Mouse (Mus musculus) lung, embryonic 14.5 days (tissue): ENCODE results near the gene Sbf2. TPM values are rescaled to one million over a fixed set of nuclear protein-coding genes. Genes with fewer than 3 reads are reported as not detected.

Source experiments
- ATAC-seq: fragments of 200-750 bp; cut with Nextera tagmentation; 2 replicates; pipeline ENCODE4 v1.8.0; 2017; ENCODE audit warnings: mild to moderate bottlenecking, moderate TSS enrichment, moderate library complexity; ENCODE audit not compliant: insufficient read depth
- DNase-seq: peaks from one replicate; pipeline ENCODE4 v3.0.0-alpha.2; 2015
- H3K27ac ChIP-seq: fragments of 300-500 bp; sonication (generic); 2 replicates; pipeline ENCODE4 v1.5.1; 2014; ENCODE audit warnings: low read depth, mild to moderate bottlenecking, moderate library complexity
- H3K27me3 ChIP-seq: fragments of 300-500 bp; sonication (generic); 2 replicates; pipeline ENCODE4 v1.6.1; 2014; ENCODE audit warnings: low read length, control low read depth; ENCODE audit not compliant: insufficient read depth
- H3K36me3 ChIP-seq: fragments of 300-500 bp; sonication (generic); 2 replicates; pipeline ENCODE4 v1.6.1; 2014; ENCODE audit warnings: control low read depth; ENCODE audit not compliant: insufficient read depth
- H3K4me1 ChIP-seq: fragments of 300-500 bp; sonication (generic); 2 replicates; pipeline ENCODE4 v1.6.1; 2014; ENCODE audit warnings: antibody characterized with exemption, control low read depth; ENCODE audit not compliant: insufficient read depth
- H3K4me2 ChIP-seq: fragments of 300-500 bp; sonication (generic); 2 replicates; pipeline ENCODE4 v1.6.1; 2014; ENCODE audit warnings: mild to moderate bottlenecking
- H3K4me3 ChIP-seq: fragments of 300-500 bp; sonication (generic); 2 replicates; pipeline ENCODE4 v1.5.1; 2014; ENCODE audit warnings: low read depth, low read length
- H3K9ac ChIP-seq: fragments of 300-500 bp; sonication (generic); 2 replicates; pipeline ENCODE4 v1.6.1; 2014
- H3K9me3 ChIP-seq: fragments of 300-500 bp; sonication (generic); 2 replicates; pipeline ENCODE4 v1.6.1; 2016; ENCODE audit warnings: low read depth, low read length, control low read depth
- CTCF ChIP-seq: IDR thresholded peaks from 2 replicates; pipeline ENCODE4 v1.5.1; 2016; ENCODE audit warnings: antibody characterized with exemption, low read depth
- WGBS: fragments of 180-500 bp; shearing (Covaris S2); extraction: QIAGEN DNeasy Blood & Tissue Kit; methylation state at CpG from one replicate; pipeline ENCODE4 v1.1.7; 2014; 5-methylcytosine and 5-hydroxymethylcytosine counted together
- polyA plus RNA-seq: library from polyadenylated mRNA; unstranded; fragments of >200 nt; fragmentation: Nextera tagmentation; extraction: Ambion mirVana; gene quantifications from 2 replicates; pipeline ENCODE4 v1.2.1, GENCODE M21; 2014

Gene Sbf2
- polyA plus RNA-seq: 43.2 and 45.4 TPM in 2 replicates

DNA sequence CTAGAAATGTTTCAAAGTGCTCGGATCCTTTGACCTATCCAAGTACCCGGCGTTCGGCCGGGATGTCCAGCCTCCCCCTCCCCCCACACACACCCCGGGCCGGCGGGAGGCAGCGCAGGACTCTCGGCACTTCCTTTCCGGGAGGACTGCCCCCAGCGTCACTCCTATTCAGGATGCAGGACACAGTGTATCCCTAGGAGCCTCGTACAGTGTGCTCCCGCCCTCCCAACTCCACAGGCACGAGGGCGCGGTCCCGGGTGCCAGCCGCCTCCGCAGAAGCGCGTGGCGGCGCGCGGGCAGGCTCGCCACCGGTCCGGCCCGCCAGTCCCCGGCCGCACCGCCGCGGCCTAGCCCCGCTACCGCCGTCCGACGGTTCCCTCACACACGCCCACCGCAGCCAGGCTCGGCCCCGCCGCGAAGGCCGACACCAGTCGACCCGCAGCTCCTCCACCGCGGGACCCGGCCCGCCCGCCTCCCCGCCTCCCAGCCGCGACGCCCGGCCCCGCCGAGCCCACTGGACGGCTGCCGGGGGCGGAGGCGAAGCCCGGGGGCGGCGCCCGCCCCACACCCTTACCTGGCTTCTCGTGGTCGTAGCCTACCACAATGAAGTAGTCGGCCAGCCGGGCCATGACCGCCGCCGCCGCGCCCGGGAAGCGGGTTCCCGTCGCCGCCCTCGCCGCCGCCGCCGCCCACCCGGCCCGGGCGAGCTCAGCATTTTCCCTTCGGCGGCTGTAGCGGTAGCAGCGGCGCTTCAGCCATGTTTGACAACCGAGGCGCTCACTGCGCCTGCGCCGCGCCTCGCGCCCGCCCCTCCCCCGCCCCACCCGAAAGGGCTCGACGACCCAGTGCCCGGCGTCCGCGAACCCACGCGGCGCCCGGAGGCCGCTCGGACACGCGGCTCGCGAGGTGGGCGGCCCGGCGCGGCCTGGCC, at the start of gene Sbf2:
Gene Sbf2 (minus strand): TSS at position 790 of the 931 bp plus-strand sequence.
- no peak for TF ChIP-seq CTCF
- Histone ChIP-seq H3K27me3 (no peaks in the 10 kb centered on the region), H3K4me3 (peak within 1 kb of the TSS; percentile 90), H3K4me1 (peaks cover 19% of the 10 kb centered on the region), H3K9ac (peak within 1 kb of the TSS; percentile 95), H3K9me3 (no peaks in the 10 kb centered on the region), H3K4me2 (peak within 1 kb of the TSS; percentile 85), H3K36me3 (no peaks in the 10 kb centered on the region), H3K27ac (peak within 1 kb of the TSS; percentile 100)
- peak; percentile 90 for DNase-seq
- WGBS: under 1% methylated on average over 122 of the region's 127 CpGs
- peak; percentile 93 for ATAC-seq

DNA sequence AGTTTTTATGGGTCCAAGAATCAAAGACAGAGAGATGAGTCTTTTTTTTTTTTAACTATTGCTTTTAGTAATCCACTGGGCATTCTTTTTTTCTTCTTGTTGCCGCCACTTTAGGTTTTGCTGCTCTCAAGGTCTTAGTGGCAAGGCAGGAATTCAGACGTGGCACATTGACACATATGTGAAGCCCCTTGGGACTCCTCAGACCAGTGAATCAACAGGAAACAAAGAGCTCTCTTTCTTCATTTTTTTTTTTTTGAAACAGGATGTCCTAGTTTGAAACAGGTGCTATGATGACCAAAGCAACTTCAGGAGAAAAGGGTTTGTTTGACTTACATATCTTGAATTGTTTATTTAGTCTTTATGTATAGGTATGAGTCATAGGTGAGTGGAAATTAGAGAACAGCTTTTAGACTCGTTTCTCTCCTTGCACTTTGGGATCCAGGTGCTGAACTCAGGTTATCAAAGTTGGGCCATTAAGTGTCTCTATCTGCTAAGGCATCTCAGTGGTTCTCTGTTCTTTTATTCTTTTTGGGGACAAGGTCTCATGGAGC, 43.7 kb upstream of the Sbf2 start:
- DNase-seq (no peak), ATAC-seq (no peak)
- H3K27me3 ChIP-seq: no peaks in the 10 kb centered on the region
- H3K36me3 ChIP-seq: no peaks in the 10 kb centered on the region
- 35% methylated on average over 3 of the region's 3 CpGs for WGBS
- H3K9me3 ChIP-seq: no peaks in the 10 kb centered on the region
- no peak for TF ChIP-seq CTCF
- H3K4me1 ChIP-seq: 0 out of 2 replicates have a peak, but pooled peaks cover 3% of the 10 kb centered on the region
- H3K4me3 ChIP-seq: no peak overlapping the region
- no peak overlapping the region for H3K9ac ChIP-seq
- H3K4me2 ChIP-seq: no peak overlapping the region
- H3K27ac ChIP-seq: peak overlapping the region; percentile 55

DNA sequence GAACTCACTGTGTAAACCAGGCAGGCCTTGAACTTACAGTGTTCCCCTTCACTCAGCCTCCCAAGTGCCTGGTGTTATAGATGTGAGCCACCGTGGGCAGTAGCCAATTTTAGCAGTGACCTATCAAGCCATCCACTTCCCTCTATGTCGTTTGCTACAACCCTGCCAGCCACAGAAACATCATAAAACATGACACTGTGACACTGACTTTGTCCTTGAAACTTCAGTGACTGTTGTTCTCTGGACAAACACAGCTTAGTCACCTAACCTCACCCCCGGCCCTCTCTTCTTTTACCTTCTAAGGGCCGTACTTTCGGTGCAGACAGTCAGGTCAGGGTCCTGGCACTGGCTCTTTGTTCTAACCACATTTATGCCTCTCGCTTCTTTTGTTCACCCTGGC, 41.2 kb upstream of the Sbf2 start:
- Histone ChIP-seq H3K4me3 (no peak overlapping the region), H3K9ac (no peak overlapping the region), H3K9me3 (no peaks in the 10 kb centered on the region), H3K27ac (no peak overlapping the region), H3K4me2 (no peak overlapping the region), H3K27me3 (no peaks in the 10 kb centered on the region), H3K36me3 (no peaks in the 10 kb centered on the region), H3K4me1 (0 out of 2 replicates have a peak, but pooled peaks cover 3% of the 10 kb centered on the region)
- 51% methylated on average over 6 of the region's 6 CpGs for WGBS
- TF ChIP-seq CTCF: no peak
- DNase-seq: no peak
- ATAC-seq: no peak

DNA sequence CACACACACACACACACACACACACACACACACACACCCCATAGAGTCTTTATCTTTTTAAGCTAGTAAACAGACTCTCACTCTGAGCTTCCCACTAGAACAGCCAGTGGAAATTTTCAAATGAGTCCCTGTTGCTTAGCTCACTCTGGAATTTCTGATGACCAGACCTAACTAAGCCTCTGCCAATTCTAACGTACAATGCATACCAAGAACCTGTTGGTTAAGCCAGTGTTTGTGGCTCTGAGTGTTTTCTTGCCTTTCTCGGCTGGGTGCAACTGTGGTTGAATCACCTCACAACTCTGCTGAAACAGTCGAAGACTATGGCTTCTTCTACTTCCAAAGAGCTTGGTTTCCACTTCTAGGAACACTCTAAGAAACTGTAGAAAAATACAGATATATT, 40.5 kb upstream of the Sbf2 start:
- no peak for DNase-seq

DNA sequence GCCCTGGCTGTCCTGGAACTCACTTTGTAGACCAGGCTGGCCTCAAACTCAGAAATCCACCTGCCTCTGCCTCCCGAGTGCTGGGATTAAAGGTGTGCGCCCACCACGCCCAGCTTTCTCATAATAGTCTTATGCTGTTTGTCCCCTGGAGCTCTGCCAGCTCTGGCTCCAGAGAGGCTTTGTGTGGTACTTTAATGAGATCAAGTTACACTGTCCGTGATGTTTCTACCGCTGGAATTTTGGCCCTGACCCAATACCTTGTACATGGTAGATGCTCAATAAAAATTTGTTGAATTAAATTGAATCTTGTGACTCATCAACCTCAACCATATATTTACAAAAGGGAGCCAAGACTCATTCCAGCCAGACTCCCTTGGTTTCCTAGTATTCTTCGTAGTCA, 36.4 kb upstream of the Sbf2 start:
- no peak overlapping the region for H3K9ac ChIP-seq
- no peak for ATAC-seq
- no peak overlapping the region for H3K4me2 ChIP-seq
- WGBS: 56% methylated on average over 6 of the region's 6 CpGs
- H3K4me3 ChIP-seq: no peak overlapping the region
- DNase-seq: peak; percentile 60
- H3K4me1 ChIP-seq: peaks cover 8% of the 10 kb centered on the region
- TF ChIP-seq CTCF: no peak
- no peak overlapping the region for H3K27ac ChIP-seq
- H3K27me3 ChIP-seq: no peaks in the 10 kb centered on the region
- H3K9me3 ChIP-seq: peaks cover 6% of the 10 kb centered on the region
- H3K36me3 ChIP-seq: no peaks in the 10 kb centered on the region

More for the DNA sequence above, 40.5 kb upstream of the Sbf2 start:
- Histone ChIP-seq H3K9ac (no peak overlapping the region), H3K36me3 (no peaks in the 10 kb centered on the region), H3K4me3 (no peak overlapping the region), H3K27me3 (no peaks in the 10 kb centered on the region), H3K9me3 (no peaks in the 10 kb centered on the region), H3K4me1 (0 out of 2 replicates have a peak, but pooled peaks cover 3% of the 10 kb centered on the region), H3K4me2 (no peak overlapping the region), H3K27ac (no peak overlapping the region)
- no peak for ATAC-seq
- WGBS: 67% methylated on average over 3 of the region's 3 CpGs
- TF ChIP-seq CTCF: no peak

DNA sequence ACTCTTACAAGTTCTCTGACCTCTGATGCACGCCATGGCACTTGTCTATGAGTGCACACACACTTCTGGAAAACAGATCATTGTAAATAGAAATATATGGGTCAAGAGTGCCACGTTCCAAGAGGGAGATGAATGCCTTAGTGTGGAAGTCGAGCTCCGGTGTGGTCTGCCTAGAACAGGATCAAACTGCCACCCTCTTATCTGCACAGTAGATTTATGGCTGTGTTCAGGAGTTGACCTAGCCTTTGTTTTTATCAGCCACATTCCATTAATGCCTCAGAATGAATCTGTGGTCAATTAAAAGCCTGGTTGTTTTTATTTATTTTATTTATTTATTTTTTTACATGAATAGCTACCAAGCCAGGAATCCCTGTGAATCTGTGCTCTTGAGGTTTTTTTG, 35.8 kb upstream of the Sbf2 start:
- ATAC-seq (no peak), DNase-seq (peak; percentile 30)
- Histone ChIP-seq H3K9ac (no peak overlapping the region), H3K27ac (no peak overlapping the region), H3K9me3 (peaks cover 6% of the 10 kb centered on the region), H3K27me3 (no peaks in the 10 kb centered on the region), H3K4me1 (peaks cover 8% of the 10 kb centered on the region), H3K4me3 (no peak overlapping the region), H3K36me3 (no peaks in the 10 kb centered on the region), H3K4me2 (no peak overlapping the region)
- 24% methylated on average over 4 of the region's 4 CpGs for WGBS
- TF ChIP-seq CTCF: no peak
